Mouse (Mus musculus): Measurements from ENCODE around the gene Cinp.

- TF ChIP-seq CTCF (IDR thresholded peaks at IDR 0.05; ENCODE audit: borderline replicate concordance, control insufficient read depth, extremely low read depth, insufficient read depth, low read length, poor library complexity), result no peak
- TF ChIP-seq POLR2A (IDR thresholded peaks at IDR 0.05; ENCODE audit: control insufficient read depth, extremely low read depth, insufficient read depth, low read length, poor library complexity), result no peak
These were observed 18.9 kb upstream of the Cinp start for GRCm38 (mm10) chr12:110907845-110908244.

Data from thymus, adult 2 months (tissue).